Mouse (Mus musculus): ENCODE results near the gene Dhx57. TPM values are rescaled to one million over a fixed set of nuclear protein-coding genes. Genes with fewer than 3 reads are reported as not detected.

Dhx57 gene
- 16.9 and 22.2 TPM in 2 replicates for polyA plus RNA-seq (2016; fragmentation: Nextera tagmentation; extraction: Ambion mirVana)

DNA sequence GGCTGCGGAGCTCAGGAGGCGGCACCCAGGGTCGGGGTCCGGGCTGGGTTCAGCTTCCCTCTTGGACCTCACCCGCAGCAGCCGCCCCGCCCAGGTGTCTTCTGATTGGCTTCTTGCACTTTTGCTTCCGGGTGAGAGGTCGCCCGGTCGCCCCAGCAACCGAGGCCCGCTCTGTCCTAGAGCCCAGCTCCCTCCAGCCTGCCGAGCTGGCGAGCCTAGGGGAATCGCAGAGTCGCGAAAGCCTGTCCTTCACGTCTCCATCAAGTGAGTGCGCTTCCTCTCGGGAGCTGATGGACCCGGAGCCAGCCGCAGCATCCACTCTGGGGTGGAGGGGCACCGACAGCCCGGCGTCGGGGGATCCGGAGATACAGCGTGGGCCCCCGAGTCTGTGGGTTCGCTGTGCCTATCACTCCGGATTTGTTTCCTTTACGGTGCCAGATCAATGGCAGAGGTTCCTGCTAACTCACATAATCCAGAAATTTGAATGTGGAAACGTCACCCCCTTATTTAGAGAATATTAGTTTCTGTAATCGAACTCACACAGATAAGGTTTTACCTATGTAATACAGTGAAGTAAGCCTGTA, at the start of gene Dhx57, which contains the start of gene Morn2:
Dhx57 (minus strand) TSS at position 403 of the 584 bp plus-strand sequence.
Morn2 (plus strand) TSS at position 130 of the 584 bp plus-strand sequence.
- peaks cover 14% of the 10 kb centered on the region for H3K4me1 ChIP-seq
- under 1% methylated on average over 35 of the region's 35 CpGs for WGBS
- H3K27ac ChIP-seq, result peak within 1 kb of the TSS; percentile 88
- DNase-seq (ENCODE audit: low spot score), result peak; percentile 97
- H3K27me3 ChIP-seq (ENCODE audit: low read depth, poor library complexity, severe bottlenecking), result no peaks in the 10 kb centered on the region
- no peaks in the 10 kb centered on the region for H3K36me3 ChIP-seq
- peak within 1 kb of the TSS; percentile 80 for H3K4me3 ChIP-seq
- H3K9me3 ChIP-seq (replicated peaks), result no peaks in the 10 kb centered on the region

DNA sequence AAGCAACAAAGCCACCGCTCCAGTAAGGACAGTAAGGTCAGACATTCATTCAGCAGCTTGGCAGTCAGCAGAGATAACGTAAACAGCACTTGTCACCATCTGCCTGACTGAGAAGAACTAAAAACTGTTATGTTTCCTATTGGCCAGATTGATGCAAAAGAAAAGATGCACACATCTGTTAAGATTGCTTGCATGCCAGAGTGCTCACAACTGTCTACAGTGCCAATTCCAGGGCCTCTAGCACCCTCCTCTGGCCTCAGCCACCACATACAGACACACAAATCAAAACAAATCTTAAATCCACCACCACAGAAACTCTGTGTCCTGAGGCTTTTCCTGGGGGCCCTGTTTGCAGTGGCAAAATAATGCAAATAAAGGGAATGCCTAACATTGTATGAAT, 42.1 kb upstream of the Dhx57 start:
- no peaks in the 10 kb centered on the region for H3K27me3 ChIP-seq (ENCODE audit: low read depth, poor library complexity, severe bottlenecking)
- 90% methylated on average over 2 of the region's 2 CpGs for WGBS
- no peaks in the 10 kb centered on the region for H3K9me3 ChIP-seq (replicated peaks)
- H3K36me3 ChIP-seq, result no peaks in the 10 kb centered on the region
- DNase-seq (ENCODE audit: low spot score), result no peak
- no peak overlapping the region for H3K27ac ChIP-seq
- H3K4me3 ChIP-seq, result no peak overlapping the region
- H3K4me1 ChIP-seq, result no peaks in the 10 kb centered on the region

DNA sequence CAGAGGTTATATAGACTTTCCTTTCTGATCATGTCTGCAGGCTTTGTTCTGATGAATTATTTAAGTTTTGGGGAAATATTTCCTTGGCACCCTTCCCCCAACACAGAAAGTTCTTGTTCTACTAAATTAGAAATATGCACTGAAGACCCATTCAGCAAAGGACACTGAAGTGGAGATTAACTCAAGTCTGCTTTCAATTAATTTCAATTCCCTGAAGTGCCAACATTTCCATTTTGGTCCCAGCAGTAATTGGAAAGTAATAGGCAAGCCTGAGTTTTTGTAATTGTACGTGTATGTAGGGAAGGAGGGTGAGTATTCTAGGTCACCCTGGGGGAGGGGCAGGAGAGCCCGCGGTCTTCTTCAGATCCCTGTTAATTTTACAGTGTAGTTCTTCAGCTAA, 36.2 kb upstream of the Dhx57 start:
- no peaks in the 10 kb centered on the region for H3K9me3 ChIP-seq (replicated peaks)
- H3K27me3 ChIP-seq (ENCODE audit: low read depth, poor library complexity, severe bottlenecking), result no peaks in the 10 kb centered on the region
- H3K27ac ChIP-seq, result no peak overlapping the region
- no peaks in the 10 kb centered on the region for H3K36me3 ChIP-seq
- DNase-seq (ENCODE audit: low spot score), result no peak
- H3K4me3 ChIP-seq, result no peak overlapping the region
- H3K4me1 ChIP-seq, result no peaks in the 10 kb centered on the region; the same call in 1 of the 2 replicates
- WGBS, result 74% methylated on average over 3 of the region's 3 CpGs

DNA sequence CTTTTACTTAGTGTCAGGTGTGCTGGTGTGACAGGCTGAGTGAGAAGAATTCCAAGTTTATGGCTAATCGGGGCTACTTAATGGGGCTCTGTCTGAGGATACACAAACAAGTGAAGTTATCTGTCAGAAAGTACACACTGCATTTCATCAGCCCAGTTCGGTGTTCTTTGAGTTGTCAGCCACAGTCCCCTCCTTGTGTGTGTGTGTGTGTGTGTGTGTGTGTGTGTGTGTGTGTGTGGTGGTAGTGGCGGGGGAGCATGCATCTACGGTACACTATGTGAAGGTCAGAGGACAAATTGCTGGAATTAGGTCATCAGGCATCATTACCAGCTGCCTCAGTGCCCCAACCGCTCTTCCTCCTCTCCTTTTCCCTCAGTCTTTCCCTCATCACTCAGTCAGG, 35.2 kb upstream of the Dhx57 start:
- H3K27me3 ChIP-seq (ENCODE audit: low read depth, poor library complexity, severe bottlenecking), result no peaks in the 10 kb centered on the region
- DNase-seq (ENCODE audit: low spot score), result no peak
- no peaks in the 10 kb centered on the region for H3K36me3 ChIP-seq
- WGBS, result 92% methylated on average over 4 of the region's 5 CpGs
- no peaks in the 10 kb centered on the region for H3K9me3 ChIP-seq (replicated peaks)
- no peak overlapping the region for H3K4me3 ChIP-seq
- H3K27ac ChIP-seq, result no peak overlapping the region
- H3K4me1 ChIP-seq, result no peaks in the 10 kb centered on the region; the same call in 1 of the 2 replicates

DNA sequence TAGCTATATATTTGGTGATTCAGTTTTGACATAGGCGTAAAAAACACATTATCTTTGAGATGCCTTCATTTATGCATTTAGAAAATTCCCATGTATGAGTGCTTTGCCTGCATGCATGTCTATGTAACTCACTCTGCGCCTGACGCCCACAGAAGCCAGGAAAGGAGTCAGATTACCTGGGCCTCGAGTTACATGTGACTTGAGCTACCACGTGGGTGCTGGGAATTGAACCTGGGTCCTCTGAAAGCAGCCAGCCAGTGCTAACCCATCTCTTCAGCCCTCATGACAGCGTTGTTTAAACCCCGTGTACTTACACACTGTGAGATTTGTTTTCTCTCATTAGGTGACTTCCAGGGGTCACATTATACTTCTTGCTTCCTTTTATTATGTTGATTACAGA, 34.2 kb upstream of the Dhx57 start:
- no peak for DNase-seq (ENCODE audit: low spot score)
- Histone ChIP-seq H3K36me3 (no peaks in the 10 kb centered on the region), H3K9me3 (replicated peaks) (no peaks in the 10 kb centered on the region), H3K27me3 (ENCODE audit: low read depth, poor library complexity, severe bottlenecking) (no peaks in the 10 kb centered on the region), H3K4me3 (no peak overlapping the region), H3K27ac (no peak overlapping the region), H3K4me1 (no peaks in the 10 kb centered on the region; the same call in 1 of the 2 replicates)
- WGBS, result 82% methylated on average over 7 of the region's 7 CpGs

DNA sequence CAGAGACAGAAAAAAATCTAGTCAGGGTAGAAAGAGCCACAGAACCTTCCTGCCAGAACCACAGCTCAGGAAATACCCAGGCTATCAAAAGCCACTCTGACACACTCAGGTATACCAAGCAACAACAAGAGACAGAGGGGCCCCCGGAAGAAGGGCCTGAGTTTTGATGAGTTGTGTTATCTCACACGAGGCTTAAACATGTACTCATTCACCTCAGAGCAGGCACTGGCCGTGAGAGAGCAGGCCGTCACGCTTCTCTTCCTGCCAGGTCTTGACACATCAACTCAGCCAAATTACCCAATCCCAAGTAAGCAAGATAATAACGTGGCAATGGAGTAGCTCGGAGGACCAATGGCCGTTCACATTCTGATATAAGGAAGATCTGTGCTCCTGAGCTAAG, 33.4 kb upstream of the Dhx57 start:
- WGBS, result 80% methylated on average over 8 of the region's 8 CpGs
- no peak for DNase-seq (ENCODE audit: low spot score)

DNA sequence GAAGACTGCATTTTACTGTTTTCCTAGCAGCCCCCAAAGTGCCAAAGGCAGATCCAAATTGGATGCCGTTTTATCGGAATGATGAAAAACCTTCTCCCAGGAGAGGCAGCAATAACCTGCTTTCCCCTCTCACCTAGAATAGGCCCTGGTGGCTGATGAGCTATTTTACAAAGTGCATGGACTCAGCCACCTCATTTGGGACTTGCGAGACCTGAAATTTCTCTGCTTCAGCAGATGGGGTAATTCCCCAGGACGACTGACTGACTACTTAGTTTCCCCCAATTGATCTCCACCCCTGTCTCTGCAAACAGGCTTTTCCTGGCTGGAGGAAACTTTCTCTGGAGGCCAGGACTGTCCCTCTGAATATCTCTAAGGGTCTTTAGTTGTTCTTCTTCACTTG, 32.7 kb upstream of the Dhx57 start:
- no peaks in the 10 kb centered on the region for H3K9me3 ChIP-seq (replicated peaks)
- no peak for DNase-seq (ENCODE audit: low spot score)
- 75% methylated on average over 4 of the region's 4 CpGs for WGBS
- H3K36me3 ChIP-seq, result no peaks in the 10 kb centered on the region
- H3K27ac ChIP-seq, result no peak overlapping the region
- H3K4me1 ChIP-seq, result no peaks in the 10 kb centered on the region; the same call in 1 of the 2 replicates
- no peaks in the 10 kb centered on the region for H3K27me3 ChIP-seq (ENCODE audit: low read depth, poor library complexity, severe bottlenecking)
- no peak overlapping the region for H3K4me3 ChIP-seq

More for the DNA sequence above, 33.4 kb upstream of the Dhx57 start:
- Histone ChIP-seq H3K27ac (no peak overlapping the region), H3K36me3 (no peaks in the 10 kb centered on the region), H3K4me3 (no peak overlapping the region), H3K27me3 (ENCODE audit: low read depth, poor library complexity, severe bottlenecking) (no peaks in the 10 kb centered on the region), H3K4me1 (no peaks in the 10 kb centered on the region; the same call in 1 of the 2 replicates), H3K9me3 (replicated peaks) (no peaks in the 10 kb centered on the region)

DNA sequence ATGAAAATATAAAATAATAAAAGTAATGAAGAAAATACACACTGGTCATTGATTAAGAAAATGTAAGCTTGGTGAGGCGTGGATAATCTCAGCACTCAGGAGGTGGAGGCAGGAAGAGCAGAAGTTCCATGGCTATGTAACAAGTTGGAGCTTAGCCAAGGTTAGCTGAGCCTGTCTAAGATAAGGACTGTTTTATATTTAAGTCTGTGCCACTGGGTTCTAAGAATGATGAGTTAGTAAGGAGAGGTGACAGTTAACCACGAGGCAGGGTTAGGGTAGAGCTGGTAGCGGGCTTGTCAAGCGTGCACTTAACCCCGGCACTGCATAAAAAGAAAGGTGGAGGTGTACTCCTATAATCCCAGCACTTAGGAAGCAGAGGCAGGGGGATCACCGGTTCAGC, 32.0 kb upstream of the Dhx57 start:
- no peak overlapping the region for H3K27ac ChIP-seq
- DNase-seq (ENCODE audit: low spot score), result no peak
- WGBS, result 91% methylated on average over 6 of the region's 6 CpGs

DNA sequence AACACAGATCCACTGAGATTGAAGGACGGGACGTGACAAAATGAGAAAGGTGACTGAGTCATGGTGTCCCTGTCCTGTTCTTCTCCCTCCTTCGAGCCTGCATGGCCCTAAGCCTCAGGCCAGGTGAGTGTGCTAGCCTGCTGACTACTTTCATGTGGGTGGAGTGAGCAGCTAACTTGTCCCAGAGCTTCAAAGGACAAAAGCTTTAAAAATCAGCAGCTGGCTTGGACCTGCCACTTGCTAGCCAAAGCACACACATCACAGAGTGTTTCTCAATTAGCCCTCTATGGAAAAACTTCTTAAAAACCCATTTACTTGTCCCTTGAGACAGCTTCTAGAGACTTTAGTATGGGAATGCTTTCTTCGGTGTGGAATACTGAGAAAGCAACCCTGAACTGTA, 22.1 kb upstream of the Dhx57 start:
- H3K27me3 ChIP-seq (ENCODE audit: low read depth, poor library complexity, severe bottlenecking), result no peaks in the 10 kb centered on the region
- H3K4me3 ChIP-seq, result no peak overlapping the region
- no peaks in the 10 kb centered on the region for H3K9me3 ChIP-seq (replicated peaks)
- 88% methylated on average over 4 of the region's 4 CpGs for WGBS
- no peak overlapping the region for H3K27ac ChIP-seq
- no peaks in the 10 kb centered on the region for H3K36me3 ChIP-seq
- no peak for DNase-seq (ENCODE audit: low spot score)
- H3K4me1 ChIP-seq, result no peaks in the 10 kb centered on the region

More for the DNA sequence above, 32.0 kb upstream of the Dhx57 start:
- Histone ChIP-seq H3K27me3 (ENCODE audit: low read depth, poor library complexity, severe bottlenecking) (no peaks in the 10 kb centered on the region), H3K36me3 (no peaks in the 10 kb centered on the region), H3K4me1 (no peaks in the 10 kb centered on the region; the same call in 1 of the 2 replicates), H3K4me3 (no peak overlapping the region), H3K9me3 (replicated peaks) (no peaks in the 10 kb centered on the region)

DNA sequence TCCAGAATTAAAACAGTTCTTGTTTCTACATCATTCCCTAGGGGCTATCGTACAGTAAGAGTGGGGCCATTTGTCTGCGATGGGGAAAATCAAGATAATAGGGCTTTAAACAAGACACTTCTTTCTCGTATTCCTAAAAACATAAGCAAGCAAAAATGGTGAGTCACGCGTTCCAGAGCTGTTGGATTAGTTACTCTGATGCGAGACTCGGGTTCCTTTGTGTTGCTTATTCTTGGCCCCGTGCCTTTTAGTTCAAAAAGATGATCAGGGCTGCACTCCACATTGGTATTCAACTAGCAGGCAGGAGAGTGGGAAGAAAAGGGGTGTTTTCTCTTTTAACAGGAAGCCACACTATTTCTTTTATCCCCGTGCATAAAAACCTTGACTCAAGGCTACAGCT, 21.5 kb upstream of the Dhx57 start:
- Histone ChIP-seq H3K4me3 (no peak overlapping the region), H3K4me1 (no peaks in the 10 kb centered on the region), H3K9me3 (replicated peaks) (no peaks in the 10 kb centered on the region), H3K27ac (no peak overlapping the region), H3K36me3 (no peaks in the 10 kb centered on the region), H3K27me3 (ENCODE audit: low read depth, poor library complexity, severe bottlenecking) (no peaks in the 10 kb centered on the region)
- 90% methylated on average over 9 of the region's 9 CpGs for WGBS
- DNase-seq (ENCODE audit: low spot score), result no peak

DNA sequence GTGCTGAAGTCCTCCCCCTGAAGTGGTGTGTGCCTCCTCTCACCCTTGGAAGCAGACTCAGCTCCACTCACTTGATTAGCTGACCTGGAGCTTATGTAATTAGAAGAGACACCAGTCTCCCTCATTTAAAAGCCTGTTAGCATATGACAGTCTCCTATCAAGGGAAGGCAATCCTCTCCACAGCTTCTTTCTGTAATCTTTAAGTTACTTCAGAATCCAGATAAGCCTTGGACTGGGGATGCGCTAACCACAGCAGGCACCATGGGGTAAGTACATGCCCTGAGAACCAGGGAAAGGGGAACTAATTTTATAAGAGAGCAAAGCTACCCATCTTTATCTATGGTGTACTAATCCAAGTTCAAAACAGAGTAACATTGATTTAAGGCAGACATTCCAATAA, 17.0 kb upstream of the Dhx57 start, which contains the start of gene Arhgef33:
Arhgef33 (plus strand) TSS at position 157 of the 400 bp plus-strand sequence.
- H3K4me3 ChIP-seq, result no peak within 1 kb of the TSS
- H3K4me1 ChIP-seq, result no peaks in the 10 kb centered on the region
- H3K36me3 ChIP-seq, result no peaks in the 10 kb centered on the region
- WGBS, result 92% methylated on average over 1 of the region's 1 CpGs
- no peaks in the 10 kb centered on the region for H3K27me3 ChIP-seq (ENCODE audit: low read depth, poor library complexity, severe bottlenecking)
- no peak for DNase-seq (ENCODE audit: low spot score)
- H3K27ac ChIP-seq, result no peak within 1 kb of the TSS
- no peaks in the 10 kb centered on the region for H3K9me3 ChIP-seq (replicated peaks)

DNA sequence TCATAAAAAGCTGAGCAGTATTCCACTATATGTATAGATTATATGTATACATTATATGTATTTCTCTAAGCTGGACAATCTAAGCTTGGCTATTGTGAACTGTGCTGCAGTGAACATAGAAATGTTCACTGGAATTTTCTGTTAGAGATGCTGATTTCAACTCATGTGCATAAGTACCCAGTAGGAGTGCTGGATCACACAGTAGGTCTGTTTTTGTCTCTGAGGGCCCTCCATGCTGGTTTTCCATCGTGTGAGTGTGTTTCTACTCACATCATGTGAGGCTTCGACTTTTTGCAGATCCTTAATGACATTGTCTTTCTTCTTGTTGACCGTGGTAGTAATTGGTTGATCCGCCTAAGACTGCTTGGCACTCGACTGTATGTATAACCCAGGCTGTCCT, 8.6 kb upstream of the Dhx57 start:
- no peak overlapping the region for H3K27ac ChIP-seq
- H3K36me3 ChIP-seq, result no peaks in the 10 kb centered on the region
- no peak overlapping the region for H3K4me3 ChIP-seq
- WGBS, result 89% methylated on average over 5 of the region's 5 CpGs
- H3K4me1 ChIP-seq, result no peaks in the 10 kb centered on the region
- no peak for DNase-seq (ENCODE audit: low spot score)
- no peaks in the 10 kb centered on the region for H3K9me3 ChIP-seq (replicated peaks)
- H3K27me3 ChIP-seq (ENCODE audit: low read depth, poor library complexity, severe bottlenecking), result no peaks in the 10 kb centered on the region

DNA sequence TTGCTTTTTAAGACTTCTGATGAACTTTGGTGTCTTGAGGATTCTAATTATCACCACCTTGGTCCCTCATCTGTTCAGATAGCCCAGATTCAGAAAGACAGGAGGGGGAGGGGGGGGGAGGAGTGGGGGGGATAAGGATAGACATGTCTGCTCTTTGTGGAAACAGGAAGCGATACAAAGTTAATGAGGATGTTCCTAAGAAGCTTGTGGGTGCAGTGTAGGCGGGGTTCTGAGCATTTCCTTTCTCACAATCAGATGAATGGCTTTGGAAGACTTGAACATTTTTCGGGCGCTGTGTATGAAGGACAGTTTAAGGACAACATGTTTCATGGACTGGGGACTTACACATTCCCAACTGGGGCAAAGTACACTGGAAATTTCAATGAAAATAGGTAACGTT, 5.0 kb upstream of the Dhx57 start:
- no peaks in the 10 kb centered on the region for H3K27me3 ChIP-seq (ENCODE audit: low read depth, poor library complexity, severe bottlenecking)
- H3K27ac ChIP-seq, result no peak overlapping the region
- DNase-seq (ENCODE audit: low spot score), result no peak
- 90% methylated on average over 5 of the region's 5 CpGs for WGBS
- H3K4me1 ChIP-seq, result no peaks in the 10 kb centered on the region
- no peaks in the 10 kb centered on the region for H3K36me3 ChIP-seq
- H3K4me3 ChIP-seq, result no peak overlapping the region
- no peaks in the 10 kb centered on the region for H3K9me3 ChIP-seq (replicated peaks)

DNA sequence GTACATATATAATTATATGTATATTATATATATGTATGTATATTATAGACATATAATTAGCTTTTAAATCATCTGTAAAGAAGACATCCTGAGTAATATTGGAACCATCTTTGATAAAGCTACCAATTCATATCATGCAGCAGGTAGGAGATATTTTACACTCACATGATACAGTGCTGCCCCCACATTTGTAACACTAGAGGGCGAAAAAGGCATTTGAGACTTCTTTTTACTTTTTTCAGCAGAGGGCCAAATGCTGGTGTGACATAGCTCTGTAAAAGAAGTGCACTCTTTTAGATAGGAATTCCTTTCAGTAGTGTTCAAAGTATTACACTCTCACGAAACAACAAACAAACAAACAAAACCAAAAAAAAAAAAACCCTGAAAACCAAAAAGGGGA, 872 bp upstream of the Dhx57 start:
- 38% methylated on average over 2 of the region's 2 CpGs for WGBS

More for the DNA sequence above, 872 bp upstream of the Dhx57 start:
- Histone ChIP-seq H3K4me3 (no peak overlapping the region), H3K4me1 (peaks cover 14% of the 10 kb centered on the region), H3K36me3 (no peaks in the 10 kb centered on the region), H3K9me3 (replicated peaks) (no peaks in the 10 kb centered on the region), H3K27me3 (ENCODE audit: low read depth, poor library complexity, severe bottlenecking) (no peaks in the 10 kb centered on the region), H3K27ac (no peak overlapping the region)
- no peak for DNase-seq (ENCODE audit: low spot score)
